Mouse (Mus musculus): ENCODE data around the gene Phf13.

Gene Phf13

DNA sequence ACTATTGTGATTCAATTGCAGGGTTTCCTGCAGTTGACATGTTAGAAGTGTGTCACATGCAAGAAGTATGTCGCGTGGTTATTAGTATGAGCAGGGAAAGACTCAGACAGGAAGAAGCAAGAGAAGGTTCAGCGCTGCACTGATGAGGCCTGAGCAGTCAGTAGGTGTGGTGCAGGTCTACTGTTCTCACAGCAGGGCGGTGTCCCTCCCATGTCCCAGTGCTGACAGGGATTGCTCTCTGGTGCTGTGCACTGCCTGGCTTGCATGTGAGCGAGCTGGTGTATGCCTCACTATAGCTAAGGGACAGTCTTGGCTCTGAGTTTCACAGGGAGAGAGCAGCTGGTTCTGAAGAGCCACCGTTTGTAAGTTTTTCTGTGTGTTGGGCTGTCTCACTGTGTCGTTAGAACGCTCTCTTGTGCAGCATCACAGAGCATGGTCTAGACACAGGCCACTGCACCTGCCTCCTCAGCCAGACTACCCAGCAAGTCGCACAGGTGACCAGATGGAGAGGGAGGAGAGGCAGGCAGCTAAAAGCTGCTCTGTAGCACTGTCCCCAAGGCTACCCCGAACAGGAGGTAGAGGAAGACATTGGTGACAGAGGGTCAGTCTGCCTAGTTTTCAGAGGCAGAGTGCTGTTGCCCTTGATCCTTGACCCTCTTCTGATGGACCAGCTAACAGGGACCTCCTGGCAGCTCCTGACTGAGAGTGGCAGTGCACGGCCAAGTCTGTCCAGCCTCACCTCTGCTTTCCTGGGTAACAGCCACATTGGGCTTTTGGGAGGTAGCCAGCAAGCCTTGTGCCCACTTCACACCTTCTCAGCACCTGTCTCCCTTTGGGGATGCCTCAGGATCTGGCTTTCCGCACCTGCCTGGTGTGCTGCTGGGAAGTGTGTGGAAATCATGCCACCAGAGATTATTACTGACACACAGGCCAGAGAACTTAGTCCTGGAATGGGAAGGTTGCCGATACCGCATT is 47.3 kb downstream of the Phf13 start:
- no peak for DNase-seq (ENCODE audit: low spot score in 2 of 2)

DNA sequence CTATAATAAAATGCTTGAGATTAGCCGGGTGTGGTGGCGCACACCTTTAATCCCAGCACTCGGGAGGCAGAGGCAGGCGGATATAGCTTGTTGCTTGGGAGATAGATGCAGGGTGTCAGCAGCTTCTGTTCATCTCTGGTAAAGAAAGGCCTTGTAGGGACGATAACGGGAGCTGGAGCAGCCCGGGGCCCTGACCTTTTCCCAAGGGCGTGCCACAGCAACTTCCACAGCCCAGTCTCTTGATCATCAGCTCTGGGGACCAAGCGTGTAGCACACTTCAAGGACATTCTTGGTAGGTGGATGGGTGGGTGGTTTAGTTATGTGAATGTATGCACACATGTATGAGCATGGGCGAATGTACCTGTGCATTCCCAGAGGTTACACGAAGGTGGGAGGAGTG is 49.8 kb downstream of the Phf13 start:
- DNase-seq (ENCODE audit: low spot score in 2 of 2), result no peak
